Mouse (Mus musculus): ENCODE measurements around the gene Duoxa1.
"Not testable (repeated sequence)": the region's sequence is repeated elsewhere in the genome, so short reads cannot be mapped to it uniquely, and the experiment has no call there.

Gene Duoxa1

GRCm38 (mm10) chr2:122313536-122313935, at the start of gene Duoxa1:
Duoxa1 (minus strand) TSS chr2:122313730.
- peak; percentile 51 for DNase-seq (ENCODE audit: low read depth, low spot score)

- DNase-seq (ENCODE audit: low read depth, low spot score), result no peak
Observed at GRCm38 (mm10) chr2:122362622-122363523, 49.3 kb upstream of the Duoxa1 start.

- DNase-seq (ENCODE audit: low read depth, low spot score), result no peak
Observed at GRCm38 (mm10) chr2:122361868-122362621, 48.5 kb upstream of the Duoxa1 start.

GRCm38 (mm10) chr2:122361181-122361580, 47.7 kb upstream of the Duoxa1 start:
- DNase-seq (ENCODE audit: low read depth, low spot score), result no peak

- DNase-seq (ENCODE audit: low read depth, low spot score), result no peak
Observed at GRCm38 (mm10) chr2:122360310-122360709, 46.8 kb upstream of the Duoxa1 start.

- no peak for DNase-seq (ENCODE audit: low read depth, low spot score)
Observed at GRCm38 (mm10) chr2:122356187-122356586, 42.7 kb upstream of the Duoxa1 start.

- DNase-seq (ENCODE audit: low read depth, low spot score), result no peak
Observed at GRCm38 (mm10) chr2:122355389-122355788, 41.9 kb upstream of the Duoxa1 start.

- DNase-seq (ENCODE audit: low read depth, low spot score), result no peak
Observed at GRCm38 (mm10) chr2:122354191-122354929, 40.8 kb upstream of the Duoxa1 start.

- no peak for DNase-seq (ENCODE audit: low read depth, low spot score)
Observed at GRCm38 (mm10) chr2:122353765-122354164, 40.2 kb upstream of the Duoxa1 start.

GRCm38 (mm10) chr2:122352992-122353391, 39.5 kb upstream of the Duoxa1 start:
- DNase-seq (ENCODE audit: low read depth, low spot score), result no peak

GRCm38 (mm10) chr2:122351931-122352329, 38.4 kb upstream of the Duoxa1 start:
- DNase-seq (ENCODE audit: low read depth, low spot score), result peak; percentile 77

- DNase-seq (ENCODE audit: low read depth, low spot score), result no peak
Observed at GRCm38 (mm10) chr2:122351156-122351930, 37.8 kb upstream of the Duoxa1 start.

GRCm38 (mm10) chr2:122349136-122349785, 35.7 kb upstream of the Duoxa1 start:
- no peak for DNase-seq (ENCODE audit: low read depth, low spot score)

GRCm38 (mm10) chr2:122348531-122349131, 35.1 kb upstream of the Duoxa1 start:
- peak; percentile 90 for DNase-seq (ENCODE audit: low read depth, low spot score)

- no peak for DNase-seq (ENCODE audit: low read depth, low spot score)
Observed at GRCm38 (mm10) chr2:122347257-122347656, 33.7 kb upstream of the Duoxa1 start.

GRCm38 (mm10) chr2:122346164-122346563, 32.6 kb upstream of the Duoxa1 start:
- DNase-seq (ENCODE audit: low read depth, low spot score), result not testable (repeated sequence)

GRCm38 (mm10) chr2:122345106-122345893, 31.8 kb upstream of the Duoxa1 start:
- no peak for DNase-seq (ENCODE audit: low read depth, low spot score)

GRCm38 (mm10) chr2:122337291-122337690, 23.8 kb upstream of the Duoxa1 start:
- peak; percentile 28 for DNase-seq (ENCODE audit: low read depth, low spot score)

GRCm38 (mm10) chr2:122334170-122334569, 20.6 kb upstream of the Duoxa1 start:
- peak; percentile 92 for DNase-seq (ENCODE audit: low read depth, low spot score)

Measured in ZHBTc4 (cell line).